Mouse (Mus musculus) embryonic stem cell, embryonic (primary cell): ENCODE measurements around the gene Pthlh.

Source experiments
- CTCF ChIA-PET, 4 experiments: fragments of 300-600 bp in 2 of 4; fragments of 350-600 bp in 2 of 4; sonication (Branson Sonifier 250); formaldehyde crosslinking; loops; one replicate each; lab custom pipeline; 2022; ENCODE audit warnings: inconsistent platforms in 2 of 4; lab: Charles Lee
- POLR2A ChIA-PET, 4 experiments: fragments of 300-600 bp in 2 of 4; fragments of 350-600 bp in 2 of 4; sonication (Branson Sonifier 250); formaldehyde crosslinking; loops; one replicate each; lab custom pipeline; 2022; ENCODE audit warnings: antibody characterized with exemption in 4 of 4, inconsistent platforms in 1 of 4; lab: Charles Lee

Gene Pthlh

GRCm38 (mm10) chr6:147219099-147219498 is 44.9 kb downstream of the Pthlh start:
- ChIA-PET POLR2A (interaction anchor here in 1 of 4 experiments (0.6 kb wide), 1 partner anchor 103 kb away, joined by 3 read pairs; no protein-coding TSS in a partner anchor), CTCF (interaction anchor here in 1 of 4 experiments (1.1 kb wide), 1 partner anchor 21 kb away, joined by 3 read pairs; no protein-coding TSS in a partner anchor)

GRCm38 (mm10) chr6:147216156-147216555 is 47.8 kb downstream of the Pthlh start:
- ChIA-PET POLR2A (interaction anchor here in 1 of 4 experiments (0.7 kb wide), 1 partner anchor 11 kb away, joined by 3 read pairs; no protein-coding TSS in a partner anchor), CTCF (no interaction called here)

GRCm38 (mm10) chr6:147207821-147208330 is 56.1 kb downstream of the Pthlh start:
- CTCF ChIA-PET = interaction anchor here in 1 of 4 experiments (0.6 kb wide), 1 partner anchor 30 kb away, joined by 3 read pairs; no protein-coding TSS in a partner anchor
- POLR2A ChIA-PET = no interaction called here
